Mouse (Mus musculus) v-Abl transformed pro-B cells (cell line): ENCODE data around the gene Rnf5.

Experiments
- in situ Hi-C, 2 experiments: fragments of 400-800 bp; cut with MboI; formaldehyde crosslinking; loops; one replicate each; pipeline ENCODE4 v1.15.1; 2025; ENCODE audit not compliant: unreplicated experiment in 2 of 2

Rnf5 gene

DNA sequence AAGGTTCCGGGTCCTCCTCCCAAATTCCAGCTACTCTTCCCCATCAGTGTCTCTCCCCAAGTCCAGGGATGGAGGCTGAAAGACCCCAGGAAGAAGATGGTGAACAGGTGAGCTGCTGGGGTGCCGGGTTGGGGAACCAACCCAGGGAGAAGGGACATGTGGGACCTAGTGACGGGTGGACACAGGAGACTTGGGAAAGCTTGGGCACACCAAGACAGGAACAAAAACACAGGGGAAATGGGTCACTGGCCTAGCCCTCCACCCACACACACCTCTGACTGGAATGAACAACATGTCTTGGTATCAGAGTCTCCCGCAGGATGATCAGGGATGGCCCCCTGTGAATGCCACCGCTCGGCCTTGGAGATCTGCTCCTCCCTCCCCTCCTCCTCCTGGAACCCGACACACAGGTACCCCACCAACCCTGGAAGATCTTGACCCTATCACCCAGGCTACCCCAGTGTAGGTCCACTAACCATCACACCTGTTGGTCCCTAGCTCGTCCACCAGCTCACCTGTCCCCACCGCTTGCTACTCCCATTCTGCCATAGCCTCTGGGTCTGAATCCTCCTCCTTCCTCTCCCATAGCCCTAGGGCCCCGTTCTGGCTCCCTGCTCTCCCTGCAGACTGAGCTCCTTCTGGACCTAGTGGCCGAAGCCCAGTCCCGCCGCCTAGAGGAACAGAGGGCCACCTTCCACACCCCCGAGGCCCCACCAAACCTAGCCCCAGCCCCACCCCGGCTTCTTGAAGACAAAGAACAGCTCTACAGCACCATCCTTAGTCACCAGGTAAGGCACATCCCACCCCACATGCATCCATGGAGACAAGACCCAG lies 13.1 kb downstream of the Rnf5 start:
- in situ Hi-C loops, result no loop called here

DNA sequence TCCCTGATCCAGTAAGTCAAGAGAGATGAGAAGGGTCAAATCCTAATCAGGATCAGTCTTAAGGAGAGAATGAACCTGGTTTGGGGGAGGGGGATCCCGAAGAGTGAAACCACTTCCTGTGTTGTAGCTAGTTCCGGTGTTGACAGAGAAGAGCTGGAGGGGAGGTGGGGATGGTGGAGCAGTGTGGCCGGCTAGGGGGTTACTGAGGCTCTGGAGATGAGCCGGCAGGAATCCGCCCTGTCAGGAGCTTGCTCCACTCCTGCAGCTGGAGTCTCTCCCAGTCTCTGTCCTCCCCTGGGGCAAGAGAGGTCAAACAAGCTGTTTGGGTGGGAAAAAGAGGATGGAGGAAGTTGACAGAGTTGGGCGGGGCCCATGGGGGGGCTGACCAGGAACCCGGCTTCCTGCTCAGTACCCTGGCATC lies 13.8 kb downstream of the Rnf5 start, which contains the start of gene Gpsm3:
Gene Gpsm3, plus strand, starts transcription at position 126 of the 421 bp plus-strand sequence.
- in situ Hi-C loops, result no loop called here

DNA sequence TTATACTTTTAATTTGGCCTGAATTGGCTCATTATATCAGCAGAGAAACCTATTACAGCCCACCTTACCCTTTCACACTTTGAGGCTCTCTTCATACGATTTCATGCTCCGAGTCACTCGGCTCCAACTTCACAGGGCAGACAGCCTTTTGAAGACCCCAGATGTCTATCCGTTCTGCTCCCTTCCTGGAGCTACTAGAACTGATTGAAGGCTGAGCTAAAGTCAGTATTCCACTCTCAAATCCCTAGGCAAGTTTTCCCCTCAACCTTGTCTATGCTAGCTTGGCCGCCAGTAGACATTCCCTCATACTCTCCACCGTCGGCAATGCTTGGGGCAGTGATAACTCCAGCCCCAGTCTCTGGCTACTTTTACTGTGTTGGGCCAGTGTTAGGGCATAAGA lies 14.3 kb downstream of the Rnf5 start:
- in situ Hi-C loops, result no loop called here

DNA sequence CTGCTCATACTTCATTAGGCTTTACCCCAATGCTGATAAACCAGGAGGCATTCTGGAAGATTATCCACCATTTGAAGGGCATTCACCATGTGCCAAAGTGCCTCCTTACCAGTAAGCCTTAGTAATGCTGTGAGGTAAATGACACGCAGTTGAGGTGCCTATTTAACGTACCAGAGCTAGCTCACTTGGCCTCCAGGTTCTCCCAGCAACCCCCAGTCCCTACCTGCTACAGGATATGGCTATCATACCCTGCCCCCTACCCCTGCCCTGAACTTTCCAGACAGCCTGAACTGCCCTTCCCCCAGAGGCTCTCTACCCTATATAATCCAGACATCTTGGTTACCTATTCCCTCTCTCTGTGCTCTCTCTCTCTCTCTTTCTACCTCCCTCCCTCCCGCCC lies 14.7 kb downstream of the Rnf5 start:
- in situ Hi-C loops, result no loop called here

DNA sequence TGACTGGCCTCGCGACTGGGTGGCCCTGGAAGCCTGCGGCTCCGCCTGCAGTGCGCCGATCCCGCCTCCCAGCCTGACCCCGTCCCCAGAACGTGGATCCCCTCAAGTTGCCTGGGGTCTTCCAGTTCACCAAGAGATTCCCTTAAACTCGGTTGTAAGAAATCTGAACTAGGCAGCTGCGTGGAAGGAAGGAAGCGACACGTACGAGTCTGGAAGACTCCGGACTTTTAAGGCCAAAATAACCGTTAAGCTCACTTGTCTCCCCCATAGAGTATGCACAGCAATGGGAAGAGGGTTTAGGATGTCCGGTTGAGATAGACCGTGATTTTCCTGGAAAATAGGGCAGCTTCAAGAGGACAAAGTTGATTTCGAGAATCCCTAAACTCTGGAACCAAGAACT lies 15.7 kb downstream of the Rnf5 start:
- in situ Hi-C loops, result no loop called here

DNA sequence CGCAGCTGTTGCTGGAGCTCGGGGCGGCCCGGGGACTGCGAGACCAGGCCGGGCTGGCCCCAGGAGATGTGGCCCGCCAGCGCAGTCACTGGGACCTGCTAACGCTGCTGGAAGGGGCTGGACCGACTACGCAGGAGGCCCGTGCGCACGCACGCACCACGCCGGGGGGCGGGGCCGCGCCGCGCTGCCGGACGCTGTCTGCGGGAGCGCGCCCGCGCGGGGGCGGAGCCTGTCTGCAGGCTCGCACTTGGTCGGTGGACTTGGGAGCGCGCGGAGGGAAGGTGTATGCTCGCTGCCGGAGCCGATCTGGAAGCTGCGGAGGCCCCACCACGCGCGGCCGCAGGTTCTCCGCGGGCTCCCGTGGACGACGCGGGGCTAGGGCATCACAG lies 16.1 kb downstream of the Rnf5 start:
- in situ Hi-C loops, result no loop called here

DNA sequence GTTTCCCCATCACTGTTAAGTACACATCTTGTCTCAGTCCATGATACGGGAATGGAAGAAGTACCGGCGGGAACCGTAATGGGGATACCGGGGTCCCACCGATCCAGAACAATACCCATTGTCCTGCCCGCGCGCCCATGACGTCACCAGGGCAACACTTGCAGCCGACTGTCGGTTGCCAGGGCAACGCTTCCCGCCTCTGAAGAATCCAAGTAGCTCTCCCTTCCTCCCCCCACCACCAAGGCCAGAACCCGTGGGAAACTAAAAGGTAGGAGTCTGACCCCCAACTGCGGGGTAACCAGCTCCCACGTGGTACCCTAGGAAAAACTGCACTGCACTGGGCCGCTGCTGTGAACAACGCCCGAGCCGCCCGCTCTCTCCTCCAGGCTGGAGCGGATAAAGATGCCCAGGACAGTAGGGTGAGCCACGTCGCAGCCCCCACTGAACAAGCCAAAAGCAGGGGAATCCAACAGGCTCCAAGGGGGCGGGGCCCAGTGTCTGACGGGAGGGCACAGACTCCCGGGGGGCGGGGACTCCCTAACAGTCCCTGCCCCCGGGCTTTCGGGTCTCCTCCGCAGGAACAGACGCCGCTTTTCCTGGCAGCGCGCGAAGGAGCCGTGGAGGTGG lies 16.6 kb downstream of the Rnf5 start:
- in situ Hi-C loops, result no loop called here

DNA sequence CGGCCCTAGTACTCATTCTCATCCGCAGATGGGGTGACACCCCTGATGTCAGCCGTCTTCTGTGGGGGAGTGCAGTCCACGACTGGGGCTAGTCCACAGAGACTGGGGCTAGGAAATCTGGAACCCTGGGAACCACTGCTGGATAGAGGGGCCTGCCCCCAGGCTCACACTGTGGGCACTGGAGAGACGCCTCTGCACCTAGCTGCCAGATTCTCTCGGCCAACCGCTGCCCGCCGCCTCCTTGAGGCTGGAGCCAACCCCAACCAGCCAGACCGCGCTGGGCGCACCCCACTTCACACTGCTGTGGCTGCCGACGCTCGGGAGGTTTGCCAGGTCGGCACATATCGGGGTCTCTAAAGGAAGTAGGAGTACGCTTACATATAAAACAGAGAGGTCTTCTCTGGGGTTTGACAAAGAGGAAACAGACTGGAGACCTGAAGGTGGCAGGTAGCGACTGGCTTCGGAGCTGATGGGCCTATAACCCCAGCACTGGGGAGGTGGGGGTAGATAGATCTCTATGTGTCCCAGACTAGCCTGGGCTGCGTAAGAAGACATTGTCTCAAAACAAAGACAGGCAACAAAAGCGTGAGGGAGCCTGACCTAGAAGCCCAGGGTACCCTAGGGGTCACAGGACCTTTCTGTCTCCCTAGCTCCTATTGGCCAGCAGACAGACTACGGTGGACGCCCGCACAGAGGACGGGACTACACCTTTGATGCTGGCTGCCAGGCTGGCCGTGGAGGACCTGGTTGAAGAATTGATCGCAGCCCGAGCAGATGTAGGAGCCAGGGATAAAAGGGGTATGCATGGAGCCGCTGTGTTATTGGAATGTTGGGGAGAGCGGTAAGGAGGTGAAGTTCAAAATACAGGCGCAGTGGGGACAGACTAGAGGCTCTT lies 17.4 kb downstream of the Rnf5 start:
- in situ Hi-C loops, result no loop called here

DNA sequence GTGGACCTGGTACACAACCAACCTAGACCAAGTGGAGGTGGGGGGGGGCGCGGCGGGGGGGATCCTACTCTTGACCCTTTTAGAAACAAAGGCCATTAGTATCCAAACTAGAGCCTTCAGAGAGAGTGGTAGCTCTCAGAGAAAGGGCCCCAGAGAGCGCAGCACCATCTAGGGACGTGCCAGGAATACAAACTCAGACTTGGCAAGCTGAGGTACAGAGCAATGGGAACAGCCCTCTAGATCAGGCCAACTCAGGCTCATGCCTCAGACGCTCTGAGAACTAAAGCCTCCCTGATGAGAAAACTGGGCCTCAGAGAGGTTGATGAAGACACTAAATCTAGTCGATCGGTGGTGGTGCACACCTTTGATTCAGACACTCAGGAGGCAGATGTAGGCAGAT lies 18.4 kb downstream of the Rnf5 start:
- in situ Hi-C loops, result no loop called here

DNA sequence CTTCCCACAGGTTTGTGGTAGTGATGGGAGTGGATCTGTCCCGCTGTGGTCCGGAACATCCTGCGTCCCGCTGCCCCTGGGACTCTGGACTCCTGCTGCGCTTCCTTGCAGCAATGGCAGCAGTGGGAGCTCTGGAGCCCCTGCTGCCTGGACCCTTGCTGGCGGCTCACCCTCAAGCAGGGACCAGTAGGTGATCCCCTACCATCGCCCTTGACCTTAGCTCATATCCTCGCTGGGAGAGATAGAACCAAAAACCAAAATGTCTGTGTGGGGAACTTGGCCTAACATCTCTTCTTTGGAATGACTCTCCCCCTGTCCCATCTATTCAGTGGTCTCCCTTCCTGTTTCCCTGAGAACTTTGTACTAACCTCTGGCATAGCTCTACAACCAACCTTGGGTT lies 19.7 kb downstream of the Rnf5 start:
- in situ Hi-C loops, result no loop called here

DNA sequence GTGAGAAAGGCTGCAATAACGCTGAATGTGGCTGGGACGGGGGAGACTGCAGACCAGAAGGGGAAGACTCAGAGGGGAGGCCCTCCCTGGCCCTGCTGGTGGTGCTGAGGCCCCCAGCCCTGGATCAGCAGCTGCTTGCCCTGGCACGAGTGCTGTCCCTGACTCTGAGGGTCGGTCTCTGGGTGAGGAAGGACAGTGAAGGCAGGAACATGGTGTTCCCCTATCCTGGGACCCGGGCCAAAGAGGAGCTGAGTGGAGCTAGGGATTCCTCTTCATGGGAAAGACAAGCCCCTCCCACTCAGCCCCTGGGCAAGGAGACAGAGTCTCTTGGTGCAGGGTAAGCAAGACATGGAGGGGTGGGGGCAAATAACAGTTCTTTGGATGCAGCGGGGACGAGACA lies 20.1 kb downstream of the Rnf5 start:
- in situ Hi-C loops, result no loop called here

DNA sequence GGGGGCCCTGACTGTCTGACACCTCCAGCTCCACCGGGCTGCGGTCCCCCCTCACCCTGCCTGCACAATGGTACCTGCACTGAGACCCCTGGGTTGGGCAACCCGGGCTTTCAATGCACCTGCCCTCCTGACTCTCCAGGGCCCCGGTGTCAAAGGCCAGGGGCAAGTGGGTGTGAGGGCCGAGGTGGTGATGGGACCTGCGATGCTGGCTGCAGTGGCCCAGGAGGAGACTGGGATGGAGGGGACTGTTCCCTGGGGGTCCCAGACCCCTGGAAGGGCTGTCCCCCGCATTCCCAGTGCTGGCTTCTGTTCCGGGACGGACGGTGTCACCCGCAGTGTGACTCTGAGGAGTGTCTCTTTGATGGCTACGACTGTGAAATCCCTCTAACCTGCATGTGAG lies 21.0 kb downstream of the Rnf5 start:
- in situ Hi-C loops, result no loop called here

DNA sequence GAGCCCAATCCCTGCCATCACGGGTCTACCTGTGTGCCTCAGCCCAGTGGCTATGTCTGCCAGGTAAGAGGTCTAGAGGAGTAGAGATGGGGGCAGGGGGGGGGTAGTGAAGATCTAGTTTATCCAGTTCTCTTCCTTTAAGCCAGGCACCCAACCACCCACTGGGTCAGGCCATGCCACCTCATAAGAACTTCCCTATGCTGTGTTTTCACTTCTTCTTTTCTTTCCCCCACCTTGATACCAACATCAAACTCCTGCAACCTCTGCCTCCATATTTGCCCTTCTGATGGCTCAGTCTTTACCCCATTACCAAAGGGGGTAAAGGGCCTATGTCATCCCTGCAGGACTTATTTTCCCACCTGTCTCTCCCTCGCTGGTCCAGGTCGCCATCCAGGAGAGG lies 25.4 kb downstream of the Rnf5 start:
- in situ Hi-C loops, result no loop called here

DNA sequence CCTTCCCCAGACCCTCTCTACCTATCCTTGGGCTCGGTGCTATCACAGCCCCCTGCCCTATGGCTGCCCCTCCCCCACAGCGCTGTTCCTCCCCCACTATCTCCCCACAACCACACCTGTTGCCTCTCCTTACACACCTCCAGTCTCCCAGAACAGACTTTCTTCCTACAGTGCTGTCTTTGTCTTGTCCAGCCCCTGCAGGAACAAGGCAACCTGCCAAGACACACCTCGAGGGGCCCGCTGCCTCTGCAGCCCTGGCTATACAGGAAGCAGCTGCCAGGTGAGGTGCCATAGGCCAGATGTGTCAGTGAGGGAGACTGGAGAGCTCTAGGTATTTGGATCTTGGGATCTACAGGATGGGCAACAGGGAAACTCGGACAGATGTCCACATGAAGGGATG lies 26.9 kb downstream of the Rnf5 start:
- in situ Hi-C loops, result no loop called here

DNA sequence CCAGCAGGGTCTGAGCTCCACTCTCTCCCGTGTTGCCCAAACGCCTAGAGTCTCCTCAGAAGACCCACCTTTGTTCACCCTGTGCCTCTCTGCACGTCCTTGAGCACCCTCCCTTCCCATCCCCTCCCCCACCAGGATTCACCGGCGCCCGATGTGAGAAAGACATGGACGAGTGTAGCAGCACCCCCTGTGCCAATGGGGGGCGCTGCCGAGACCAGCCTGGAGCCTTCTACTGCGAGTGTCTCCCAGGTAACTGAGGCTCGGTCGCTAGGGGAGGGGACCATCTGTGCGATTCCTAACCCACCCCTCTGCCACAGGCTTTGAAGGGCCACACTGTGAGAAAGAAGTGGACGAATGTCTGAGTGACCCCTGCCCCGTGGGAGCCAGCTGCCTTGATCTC lies 31.1 kb downstream of the Rnf5 start:
- in situ Hi-C loops, result loop anchor here in 1 of 2 experiments (25.0 kb wide), 1 partner anchor 410 kb away; the partner anchor contains the start of gene H2-DMb1

DNA sequence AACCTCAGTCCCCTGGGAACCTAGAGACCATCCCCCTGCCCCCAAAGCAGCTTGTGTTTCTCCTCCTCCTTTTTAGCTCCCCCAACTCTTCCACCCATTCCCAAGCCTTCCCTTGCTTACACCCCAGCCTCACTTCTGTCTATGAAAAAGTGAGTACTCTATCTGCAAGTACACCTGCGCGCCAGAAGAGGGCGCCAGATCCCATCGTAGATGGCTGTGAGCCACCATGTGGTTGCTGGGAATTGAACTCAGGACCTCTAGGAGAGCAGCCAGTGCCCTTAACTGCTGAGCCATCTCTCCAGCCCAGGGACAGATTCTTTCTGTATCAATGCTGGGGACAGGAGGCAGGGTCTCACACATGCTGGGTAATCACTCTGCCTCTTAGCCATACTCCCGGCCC lies 31.6 kb downstream of the Rnf5 start:
- in situ Hi-C loops, result loop anchor here in 1 of 2 experiments (25.0 kb wide), 1 partner anchor 410 kb away; the partner anchor contains the start of gene H2-DMb1

DNA sequence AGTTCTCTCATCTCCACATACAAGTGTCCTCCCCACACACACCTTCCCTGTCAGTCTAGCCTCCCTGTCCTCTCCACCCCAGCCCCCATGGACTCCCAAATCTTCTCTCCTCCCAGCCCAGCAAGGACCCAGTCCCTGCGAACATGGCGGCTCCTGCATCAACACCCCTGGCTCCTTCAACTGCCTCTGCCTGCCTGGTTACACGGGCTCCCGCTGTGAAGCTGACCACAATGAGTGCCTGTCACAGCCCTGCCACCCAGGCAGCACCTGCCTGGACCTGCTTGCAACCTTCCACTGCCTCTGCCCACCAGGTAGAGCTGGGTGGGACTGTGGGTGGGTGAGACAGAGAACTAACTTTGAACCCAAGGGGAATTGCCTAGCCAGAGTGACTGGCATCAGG lies 33.6 kb downstream of the Rnf5 start:
- in situ Hi-C loops, result loop anchor here (5.0 to 25.0 kb wide), 2 partner anchors 47 to 408 kb away; partner anchors contain the start of genes Egfl8 (in 2 of the 2) and H2-DMb1 (in 1 of the 2)

DNA sequence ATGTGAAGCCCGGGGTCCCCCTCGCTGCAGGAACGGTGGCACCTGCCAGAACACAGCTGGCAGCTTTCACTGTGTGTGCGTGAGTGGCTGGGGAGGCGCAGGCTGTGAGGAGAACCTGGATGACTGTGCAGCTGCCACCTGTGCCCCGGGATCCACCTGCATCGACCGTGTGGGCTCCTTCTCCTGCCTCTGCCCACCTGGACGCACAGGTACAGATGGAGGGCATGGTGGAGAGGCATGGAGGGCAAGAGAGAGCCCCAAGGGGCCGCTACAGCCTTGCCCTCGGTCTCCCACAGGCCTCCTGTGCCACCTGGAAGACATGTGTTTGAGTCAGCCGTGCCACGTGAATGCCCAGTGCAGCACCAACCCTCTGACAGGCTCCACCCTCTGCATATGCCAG lies 35.1 kb downstream of the Rnf5 start:
- in situ Hi-C loops, result loop anchor here (5.0 to 25.0 kb wide), 2 partner anchors 49 to 406 kb away; partner anchors contain the start of genes Egfl8 (in 2 of the 2) and H2-DMb1 (in 1 of the 2)

DNA sequence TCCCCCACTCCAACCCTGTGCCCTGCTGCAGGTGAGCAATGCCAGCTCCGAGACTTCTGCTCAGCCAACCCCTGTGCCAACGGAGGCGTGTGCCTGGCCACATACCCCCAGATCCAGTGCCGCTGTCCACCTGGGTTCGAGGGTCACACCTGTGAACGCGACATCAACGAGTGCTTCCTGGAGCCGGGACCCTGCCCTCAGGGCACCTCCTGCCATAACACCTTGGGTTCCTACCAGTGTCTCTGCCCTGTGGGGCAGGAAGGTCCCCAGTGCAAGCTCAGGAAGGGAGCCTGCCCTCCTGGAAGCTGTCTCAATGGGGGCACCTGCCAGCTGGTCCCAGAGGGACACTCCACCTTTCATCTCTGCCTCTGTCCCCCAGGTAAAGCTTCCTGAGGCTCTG lies 36.2 kb downstream of the Rnf5 start:
- in situ Hi-C loops, result loop anchor here (5.0 to 25.0 kb wide), 2 partner anchors 50 to 405 kb away; partner anchors contain the start of genes Egfl8 (in 2 of the 2) and H2-DMb1 (in 1 of the 2)

DNA sequence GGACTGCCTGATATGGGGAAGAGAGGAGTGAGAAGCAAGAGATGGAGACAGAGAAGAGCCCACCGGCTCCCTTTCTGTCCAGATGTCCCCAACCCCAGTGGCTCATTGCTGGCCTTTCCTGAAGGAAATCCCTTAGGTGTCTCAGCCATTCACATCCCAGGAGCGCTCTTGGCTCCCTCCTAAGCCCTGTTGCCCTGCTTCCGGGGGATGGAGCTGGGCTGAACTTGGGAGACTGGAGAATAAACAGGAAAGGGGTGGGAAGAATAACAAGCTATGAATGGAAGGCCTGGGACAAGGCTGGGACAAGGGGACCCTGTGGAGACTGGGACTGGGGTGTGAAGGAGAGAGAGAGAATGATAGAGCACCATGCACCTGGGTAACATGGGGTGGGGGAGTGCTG lies 38.7 kb downstream of the Rnf5 start:
- in situ Hi-C loops, result loop anchor here (5.0 to 25.0 kb wide), 2 partner anchors 53 to 402 kb away; partner anchors contain the start of genes Egfl8 (in 2 of the 2) and H2-DMb1 (in 1 of the 2)
